Mouse (Mus musculus): ENCODE data around the gene Ugt1a5.

DNA sequence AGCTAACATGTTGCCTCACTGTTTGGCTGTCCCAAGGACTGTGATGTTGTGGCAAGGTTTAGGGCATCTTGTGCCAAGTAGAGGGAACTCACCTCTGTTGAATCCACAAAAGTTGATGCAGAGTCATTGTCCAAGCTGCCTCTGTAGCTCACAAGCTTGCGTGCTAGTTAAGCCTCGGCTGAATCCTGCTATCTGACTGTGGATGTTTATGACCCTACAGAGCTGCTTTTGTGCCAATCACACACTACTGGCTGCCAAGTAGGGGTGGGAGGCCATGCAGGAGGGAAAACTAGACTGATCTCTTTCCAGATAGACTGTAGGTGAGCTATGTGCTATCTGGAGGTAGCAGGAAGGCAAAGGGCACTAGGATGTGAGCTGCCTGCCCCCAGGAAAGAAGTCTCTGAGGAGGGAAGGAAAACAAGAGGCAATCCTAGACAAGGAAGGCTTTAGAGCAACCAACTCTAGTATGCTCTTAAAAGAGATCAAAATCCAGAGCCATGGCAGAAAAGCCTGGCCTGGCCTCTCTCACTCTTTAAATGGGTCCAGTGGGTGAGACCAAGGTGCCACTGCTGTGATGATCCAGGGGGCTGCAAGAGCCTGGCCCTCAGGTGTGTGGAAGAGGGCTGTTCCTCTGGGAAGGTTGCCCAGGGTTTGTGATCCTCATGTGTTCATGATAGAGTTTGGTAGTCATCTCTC lies 48.1 kb downstream of the Ugt1a5 start:
- no peak for TF ChIP-seq CTCF (IDR thresholded peaks at IDR 0.05; ENCODE audit: extremely low read depth, insufficient read depth, insufficient read length, insufficient replicate concordance)
- no peak for TF ChIP-seq POLR2A (IDR thresholded peaks at IDR 0.05; ENCODE audit: low read depth, low read length)
